Mouse (Mus musculus) naive thymus-derived CD4-positive, alpha-beta T cell, adult 2 months (primary cell): ENCODE measurements around the gene Exoc3.

Source experiments
- DNase-seq: peaks from one replicate; pipeline ENCODE4 v3.0.0-alpha.2; 2011; ENCODE audit warnings: low read depth

Gene Exoc3

DNA sequence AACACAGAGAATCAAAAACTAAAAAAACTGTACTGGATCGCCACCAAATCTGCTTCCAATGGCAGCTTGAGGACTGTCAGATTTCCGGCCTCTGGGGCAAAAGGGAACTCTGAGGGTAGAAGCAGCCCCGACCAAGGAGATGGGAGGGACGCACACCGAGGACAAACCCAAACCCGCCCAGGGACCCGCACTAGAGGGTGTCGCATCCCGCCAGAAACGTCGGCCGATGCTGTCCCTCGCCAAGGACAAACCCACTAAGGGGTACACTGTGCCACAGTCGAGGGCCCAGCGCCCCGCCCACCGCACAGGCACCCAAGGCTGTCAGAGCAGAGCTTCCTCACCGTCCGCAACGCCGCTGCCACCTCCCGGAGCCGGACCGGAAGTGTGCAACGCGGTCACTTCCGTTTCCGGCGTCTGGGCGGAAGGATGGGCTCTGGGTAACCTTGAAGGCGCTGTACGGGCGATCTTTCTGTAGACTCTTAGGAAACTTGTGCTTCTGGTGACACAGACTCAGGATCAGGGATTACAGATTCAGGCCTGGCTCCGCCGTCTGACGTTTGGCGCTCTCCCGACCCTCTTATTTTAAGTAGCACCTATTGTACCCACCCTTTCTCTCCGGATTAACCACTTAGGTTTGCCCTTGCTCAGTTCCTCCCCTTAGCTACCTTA lies at the start of gene Exoc3:
Gene Exoc3, minus strand, starts transcription at position 416 of the 669 bp plus-strand sequence.
- peak; percentile 89 for DNase-seq

DNA sequence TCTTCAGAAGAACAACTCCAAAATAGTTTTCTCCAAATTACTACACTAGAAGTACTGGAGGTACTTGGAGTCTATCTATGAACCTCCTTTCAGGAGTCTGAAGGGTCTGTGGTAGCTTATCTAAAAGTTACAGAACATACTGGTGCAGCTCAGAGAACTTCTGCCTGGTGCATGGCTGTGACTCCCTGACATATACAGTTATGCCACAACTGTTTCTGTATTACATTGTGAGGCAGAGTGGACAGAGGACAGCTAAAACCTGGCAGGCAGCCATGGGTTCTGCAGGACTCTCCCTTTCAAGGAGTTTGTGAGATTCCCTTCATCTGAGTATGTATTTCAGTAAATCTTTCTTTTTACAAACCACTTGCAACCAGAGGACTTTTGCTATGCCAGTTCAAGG lies 38.0 kb upstream of the Exoc3 start:
- no peak for DNase-seq

DNA sequence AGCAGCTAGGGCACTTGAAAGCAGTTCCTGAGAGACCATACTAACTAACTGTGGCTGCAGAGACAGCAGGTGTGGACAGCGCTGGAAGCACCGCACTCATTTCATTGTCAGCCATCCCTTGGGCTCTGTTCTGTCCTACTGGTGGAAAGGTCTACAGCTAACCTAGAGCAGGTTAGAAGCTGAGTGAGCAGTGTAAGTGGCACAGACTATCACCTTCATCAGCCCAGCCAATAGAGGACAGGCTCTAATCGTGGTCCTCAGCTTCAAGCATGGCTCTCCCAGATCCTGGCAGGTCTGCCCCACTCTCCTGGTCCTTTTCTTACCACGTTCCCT lies 37.3 kb upstream of the Exoc3 start:
- no peak for DNase-seq

DNA sequence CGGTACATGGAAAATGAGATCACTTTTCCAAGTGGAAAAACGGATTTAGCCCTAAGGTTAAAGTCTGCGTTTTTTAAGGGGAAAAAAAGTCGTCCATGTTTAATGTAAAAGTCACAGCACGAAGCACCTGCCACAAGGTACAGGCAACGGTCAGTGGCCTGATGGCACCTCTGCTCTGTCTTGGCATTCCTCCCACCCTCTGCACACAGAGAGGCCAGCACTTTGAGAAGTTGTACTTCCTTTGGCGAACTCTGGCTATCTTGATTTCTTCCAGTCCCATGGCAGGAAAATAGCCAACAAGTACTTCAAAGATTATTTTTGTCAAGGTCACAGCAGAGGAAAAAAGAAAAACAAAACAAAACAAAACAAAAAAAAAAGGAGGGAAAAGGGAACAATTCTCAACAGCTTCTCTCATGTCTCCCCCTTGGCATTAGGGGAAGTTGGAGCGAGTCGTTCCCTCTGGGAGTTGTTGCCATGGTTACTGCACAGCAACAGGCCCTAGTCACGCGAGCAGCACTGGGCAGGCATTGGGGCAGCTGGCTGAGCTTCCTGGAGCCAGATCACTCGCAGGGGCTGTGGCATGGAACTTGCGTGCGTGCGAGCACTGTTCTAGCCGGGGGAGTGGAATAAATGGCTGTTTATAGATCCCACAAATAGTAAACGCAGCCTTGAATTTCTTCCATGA lies 36.8 kb upstream of the Exoc3 start:
- no peak for DNase-seq

DNA sequence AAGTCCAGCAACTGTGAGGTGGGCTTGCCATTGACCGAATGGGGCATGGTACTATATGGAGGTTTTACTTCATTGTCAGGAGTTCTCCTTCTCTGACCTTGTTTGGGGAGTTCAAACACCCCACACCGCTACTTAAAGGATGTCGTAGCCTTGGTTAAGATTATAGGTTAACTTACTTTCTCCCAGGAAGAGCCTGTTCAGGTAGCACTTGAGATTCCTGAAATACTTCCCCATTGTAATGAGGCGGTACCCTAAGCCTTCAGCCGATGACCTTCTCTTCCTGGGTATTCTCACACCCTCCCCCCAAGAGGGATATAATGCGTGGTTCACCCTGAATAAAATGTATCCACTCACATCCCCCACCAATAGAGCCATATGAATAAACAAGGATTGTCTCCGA lies 29.0 kb upstream of the Exoc3 start:
- no peak for DNase-seq

DNA sequence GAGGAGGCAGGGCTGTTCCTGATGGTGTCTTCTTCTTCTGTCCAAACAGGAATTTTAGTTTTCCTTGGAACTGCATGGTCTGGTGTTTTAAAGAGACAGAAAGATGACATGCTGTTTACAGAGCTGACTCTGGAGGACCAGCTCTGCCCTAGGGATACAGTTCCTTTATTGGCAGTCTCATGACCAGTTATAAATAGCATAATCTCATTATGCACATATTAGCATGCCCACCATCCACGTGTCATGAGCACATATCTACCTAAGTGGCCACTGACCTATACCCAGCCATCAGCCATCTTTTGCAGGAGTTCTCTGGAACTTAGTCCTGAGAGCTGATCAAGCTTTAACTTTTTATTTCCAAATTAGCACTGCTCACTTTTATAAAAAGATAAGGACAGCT lies 12.1 kb upstream of the Exoc3 start:
- no peak for DNase-seq

DNA sequence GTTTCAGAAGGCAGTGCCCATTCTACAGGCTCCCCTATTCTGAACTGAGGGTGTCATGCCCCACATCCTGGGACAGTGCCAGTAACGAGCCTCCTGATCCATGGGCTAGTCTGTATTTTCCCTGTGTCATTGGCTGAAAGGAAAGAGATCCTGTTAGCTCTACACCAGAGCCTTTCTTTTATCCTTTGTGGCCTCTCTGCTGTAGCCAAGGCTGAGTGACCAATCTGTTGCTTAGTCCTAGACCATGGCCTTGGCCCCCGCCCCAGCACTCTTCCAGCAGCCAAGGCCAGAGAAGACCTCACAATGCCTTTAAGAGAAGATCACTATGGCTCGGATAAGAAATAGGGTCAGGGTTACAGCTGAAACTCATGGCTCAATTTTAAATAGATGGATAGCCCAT lies 9.9 kb upstream of the Exoc3 start:
- DNase-seq = no peak

DNA sequence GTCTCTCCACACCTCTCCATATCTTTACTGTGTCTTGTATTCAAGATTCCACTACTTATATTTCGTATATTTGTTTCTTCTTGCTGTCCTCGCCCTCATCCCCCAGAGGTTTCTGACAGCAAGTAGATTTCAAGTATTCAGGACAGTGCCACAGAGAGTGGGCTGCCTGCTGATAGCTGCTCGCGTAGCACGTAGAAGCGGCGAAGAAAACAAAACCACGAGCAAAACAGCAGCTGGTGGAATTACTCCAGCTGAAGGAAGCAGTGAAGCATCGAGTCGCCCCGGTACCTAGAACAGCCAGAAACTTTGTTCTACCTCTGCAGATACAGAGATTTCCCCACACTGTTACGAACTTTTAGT lies 434 bp upstream of the Exoc3 start:
- no peak for DNase-seq

DNA sequence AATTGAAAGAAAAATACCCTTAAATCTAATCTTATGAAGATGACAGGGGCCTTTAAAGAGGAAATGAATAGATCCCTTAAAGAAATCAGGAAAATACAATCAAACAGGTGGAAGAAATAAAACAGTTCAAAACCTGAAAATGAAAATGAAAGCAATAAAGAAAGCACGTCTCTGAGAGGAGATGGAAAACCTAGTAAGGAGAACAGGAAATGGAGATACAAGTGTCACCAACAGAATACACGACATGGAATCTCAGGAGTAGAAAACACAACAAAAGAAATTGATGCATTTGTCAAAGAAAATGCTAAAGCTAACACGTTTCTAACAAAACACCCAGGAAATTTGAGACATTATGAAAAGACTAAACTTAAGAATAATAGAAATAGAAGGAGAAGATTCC lies 12.1 kb downstream of the Exoc3 start:
- DNase-seq = no peak

DNA sequence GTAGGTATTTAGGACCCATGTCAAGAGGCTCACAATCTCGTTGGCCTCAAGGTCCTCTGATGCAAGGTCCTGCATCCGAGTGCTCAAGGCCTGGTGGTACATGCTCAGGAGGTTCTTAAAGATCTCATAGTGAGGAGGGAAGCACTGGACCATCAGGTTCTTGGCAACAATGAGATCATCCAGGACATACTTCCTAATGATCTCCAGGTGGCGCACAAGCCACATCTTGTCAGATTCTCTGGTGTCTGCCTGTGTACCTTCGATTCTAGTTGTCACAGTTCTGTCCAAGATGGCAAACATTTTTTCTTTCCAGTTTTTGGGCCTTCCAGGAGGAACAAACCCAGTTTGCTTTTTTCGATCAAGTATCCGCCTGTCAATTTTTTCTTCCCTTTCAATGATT lies 15.9 kb downstream of the Exoc3 start:
- DNase-seq = peak; percentile 18

DNA sequence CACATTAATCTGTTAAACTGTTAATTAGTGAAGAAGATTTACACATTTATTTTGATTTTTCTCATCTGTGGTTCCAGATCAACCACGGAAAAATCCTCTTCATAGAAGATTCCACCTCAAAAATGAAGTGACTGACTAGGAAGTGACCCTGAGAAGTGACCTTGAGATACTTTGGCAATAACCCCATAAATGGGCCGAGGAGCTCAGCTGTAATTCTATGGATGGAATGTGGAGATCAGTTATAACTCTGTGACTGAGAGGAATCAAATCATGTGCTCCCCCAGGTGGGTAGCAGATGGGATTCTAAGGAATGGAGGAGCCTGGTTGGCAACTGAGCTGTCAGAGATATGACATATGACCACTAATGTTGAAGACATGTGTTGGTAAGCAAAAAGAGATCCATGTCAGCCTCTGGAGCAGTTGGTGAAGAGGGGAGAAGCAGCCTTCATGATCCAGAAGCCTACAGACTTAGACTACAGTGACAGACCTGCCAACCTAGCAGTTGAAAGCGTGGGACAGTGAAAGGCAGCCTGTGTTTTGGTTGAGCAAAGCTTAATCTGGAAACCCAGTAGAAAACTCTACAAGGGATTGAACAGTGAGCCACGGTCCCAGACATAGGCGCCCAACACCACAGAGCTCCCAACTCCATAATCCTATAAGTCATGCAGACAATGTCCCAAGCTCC lies 25.4 kb downstream of the Exoc3 start:
- DNase-seq = no peak

DNA sequence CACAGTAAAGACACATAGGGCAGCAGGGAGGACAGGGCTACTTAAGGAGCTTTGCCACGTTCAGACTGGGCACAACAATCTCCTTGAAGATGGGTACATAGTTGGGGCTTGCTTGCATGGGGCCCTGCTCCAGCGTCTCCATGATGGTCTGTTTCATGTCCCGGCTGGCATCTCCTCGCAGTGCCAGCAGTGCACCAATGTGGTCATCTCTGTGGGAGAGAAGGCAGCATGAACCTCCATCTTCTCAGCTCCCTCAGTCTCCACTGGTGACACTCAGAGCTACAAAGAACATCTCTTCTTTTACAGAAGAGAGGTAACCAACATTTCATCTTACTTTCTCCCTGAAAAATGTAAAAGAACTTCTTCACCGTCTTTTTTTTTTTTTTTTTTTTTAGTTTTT lies 36.5 kb downstream of the Exoc3 start:
- no peak for DNase-seq

DNA sequence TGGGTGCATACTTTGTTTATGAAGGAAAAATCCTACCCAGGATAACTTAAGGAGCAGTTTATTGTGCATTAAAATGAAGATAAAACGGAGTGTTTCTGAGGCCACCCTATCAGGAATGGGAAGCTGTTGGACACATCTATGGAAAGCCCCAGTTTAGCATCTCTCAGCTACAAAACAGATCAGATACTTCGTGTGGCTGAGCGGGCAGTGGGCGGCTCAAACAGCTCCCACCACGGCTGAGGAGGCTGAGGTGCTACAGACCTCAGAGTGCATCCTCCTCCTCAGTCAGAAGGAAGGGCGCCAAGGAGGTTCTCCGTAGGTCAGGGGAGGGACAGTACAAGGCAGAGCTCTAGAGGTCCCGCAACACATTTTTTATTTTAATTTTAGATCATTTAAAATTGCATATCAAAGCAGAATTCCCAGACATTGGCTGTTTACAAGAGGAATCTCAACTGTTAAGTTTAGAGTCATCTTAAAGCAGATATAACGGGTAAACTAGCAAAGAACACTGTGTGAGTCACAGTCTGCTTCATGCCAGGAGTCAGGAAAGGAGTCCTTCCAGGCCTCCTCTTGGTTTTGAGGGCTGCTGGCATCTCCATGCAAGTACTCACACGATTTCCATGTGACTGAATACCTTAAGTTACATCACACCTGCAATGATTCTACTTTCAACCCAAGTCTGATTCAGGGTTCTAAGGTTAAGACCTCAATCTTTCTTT lies 38.9 kb downstream of the Exoc3 start:
- DNase-seq = no peak

DNA sequence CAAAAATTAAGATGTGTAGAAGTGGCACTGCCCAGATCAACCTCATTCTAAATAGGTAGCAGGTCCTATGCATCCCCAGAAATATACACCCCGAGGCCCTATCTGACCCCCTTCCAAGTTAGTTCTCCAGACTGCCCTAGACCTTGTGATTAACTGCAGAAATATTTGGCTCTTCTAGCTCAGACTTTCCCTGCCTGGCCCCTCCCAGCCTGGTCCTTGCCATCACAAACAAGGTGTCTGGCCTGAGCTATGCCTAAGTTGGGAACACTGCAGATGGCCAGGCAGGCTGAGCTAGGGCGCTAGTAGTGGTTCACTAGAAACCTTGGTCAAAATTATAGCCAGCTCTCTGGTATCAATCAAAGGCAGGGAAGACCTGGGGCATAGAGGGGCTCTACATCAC lies 41.0 kb downstream of the Exoc3 start:
- no peak for DNase-seq

DNA sequence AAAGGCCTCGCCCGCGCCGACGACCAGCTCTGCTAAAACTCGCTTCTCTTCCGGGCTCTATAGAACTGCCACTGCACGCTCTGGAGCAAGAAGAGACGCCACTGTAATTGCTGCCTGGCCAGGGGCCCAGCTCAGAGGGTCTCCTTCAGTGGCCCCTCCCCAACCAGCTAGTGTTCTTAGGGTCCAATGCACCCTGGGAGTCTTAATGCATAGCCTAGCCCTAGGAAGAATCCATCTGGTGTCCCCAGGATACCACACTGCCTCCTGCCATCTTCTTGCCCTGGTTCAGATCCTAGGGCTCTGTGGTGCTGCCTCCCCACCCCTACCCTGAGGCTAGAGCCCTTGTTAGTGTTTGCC lies 41.5 kb downstream of the Exoc3 start:
- DNase-seq = no peak

DNA sequence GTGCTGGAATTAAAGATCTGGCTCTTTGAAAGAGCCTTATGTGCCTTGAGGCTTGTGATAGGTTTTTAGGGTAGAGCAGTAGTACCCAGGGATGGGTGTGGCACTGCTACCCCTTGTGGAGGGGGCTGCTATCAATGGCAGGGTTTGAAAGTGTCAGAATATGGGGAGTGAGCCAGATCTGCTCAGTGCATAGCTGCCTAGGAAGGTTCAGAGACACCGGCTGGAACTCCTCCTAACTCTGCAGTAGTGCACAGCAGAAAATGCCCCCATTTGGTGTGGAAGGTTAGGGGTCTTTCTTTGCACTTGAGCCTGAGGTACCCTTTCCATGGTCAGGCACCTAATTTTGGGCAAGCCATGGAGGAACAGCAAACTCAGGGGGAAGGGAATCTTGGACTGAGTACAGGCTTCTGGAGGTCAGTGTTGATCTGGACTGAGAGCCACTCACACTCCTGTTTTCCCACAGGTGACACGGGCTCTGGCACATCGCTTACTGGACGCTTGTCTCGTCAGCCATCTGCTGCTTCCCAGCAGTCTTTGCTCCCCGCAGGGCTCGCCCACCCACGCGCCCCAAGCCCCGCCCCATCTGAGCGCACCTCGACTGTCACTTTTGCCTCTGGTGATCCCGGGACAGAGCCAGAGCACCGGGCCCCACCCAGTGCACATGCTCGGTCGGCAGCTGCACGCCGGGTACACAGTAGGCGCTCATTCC lies 42.0 kb downstream of the Exoc3 start:
- peak; percentile 58 for DNase-seq

DNA sequence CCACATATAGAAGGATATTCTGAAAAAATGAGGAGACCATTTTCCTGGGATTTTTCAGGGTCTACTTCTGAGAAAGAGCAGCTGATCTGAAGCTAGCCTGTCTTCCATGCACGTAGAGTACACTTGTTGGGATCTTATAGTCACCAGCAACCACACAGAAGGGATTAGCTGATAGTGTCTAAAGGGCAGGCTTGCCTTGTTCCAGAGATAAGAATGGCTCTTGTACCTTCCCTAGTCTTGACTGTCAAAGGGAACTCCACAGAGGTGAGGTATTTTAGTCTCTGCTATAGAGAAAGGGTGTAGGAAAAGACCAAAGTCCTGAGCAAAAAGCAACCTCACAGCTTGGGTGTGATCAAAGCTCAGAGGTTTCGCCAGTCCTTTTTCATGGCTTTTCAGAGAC lies 61.2 kb downstream of the Exoc3 start:
- DNase-seq = no peak

DNA sequence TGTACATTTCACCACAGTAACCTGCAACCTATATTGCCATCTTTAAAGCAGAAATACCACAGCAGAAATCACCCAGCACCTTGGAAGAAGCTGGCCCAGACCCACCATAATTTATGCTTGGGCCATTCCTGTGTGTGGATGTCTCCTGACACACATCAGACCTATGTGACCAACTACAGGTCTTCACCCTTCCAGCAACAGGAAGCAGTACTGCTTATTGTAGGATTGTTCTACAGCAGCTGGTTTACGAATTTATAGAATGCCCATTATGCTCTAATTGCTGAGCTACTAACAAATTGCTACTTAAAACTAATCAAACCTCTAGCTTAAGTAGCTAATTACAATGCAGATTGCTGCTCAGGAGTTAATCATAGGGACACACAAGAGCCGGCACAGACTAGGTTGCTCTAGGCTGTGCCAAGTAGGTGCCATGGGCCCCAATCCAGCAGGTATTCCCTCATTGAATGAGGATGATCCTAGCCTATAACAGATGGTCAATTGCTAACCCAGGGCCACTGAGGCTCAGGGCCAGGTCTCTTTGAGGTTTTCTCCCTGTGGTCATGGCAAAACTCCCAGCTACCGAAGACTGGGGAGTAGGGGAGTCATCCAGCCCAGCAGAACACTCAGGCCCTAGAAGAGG lies 62.4 kb downstream of the Exoc3 start:
- DNase-seq = no peak

DNA sequence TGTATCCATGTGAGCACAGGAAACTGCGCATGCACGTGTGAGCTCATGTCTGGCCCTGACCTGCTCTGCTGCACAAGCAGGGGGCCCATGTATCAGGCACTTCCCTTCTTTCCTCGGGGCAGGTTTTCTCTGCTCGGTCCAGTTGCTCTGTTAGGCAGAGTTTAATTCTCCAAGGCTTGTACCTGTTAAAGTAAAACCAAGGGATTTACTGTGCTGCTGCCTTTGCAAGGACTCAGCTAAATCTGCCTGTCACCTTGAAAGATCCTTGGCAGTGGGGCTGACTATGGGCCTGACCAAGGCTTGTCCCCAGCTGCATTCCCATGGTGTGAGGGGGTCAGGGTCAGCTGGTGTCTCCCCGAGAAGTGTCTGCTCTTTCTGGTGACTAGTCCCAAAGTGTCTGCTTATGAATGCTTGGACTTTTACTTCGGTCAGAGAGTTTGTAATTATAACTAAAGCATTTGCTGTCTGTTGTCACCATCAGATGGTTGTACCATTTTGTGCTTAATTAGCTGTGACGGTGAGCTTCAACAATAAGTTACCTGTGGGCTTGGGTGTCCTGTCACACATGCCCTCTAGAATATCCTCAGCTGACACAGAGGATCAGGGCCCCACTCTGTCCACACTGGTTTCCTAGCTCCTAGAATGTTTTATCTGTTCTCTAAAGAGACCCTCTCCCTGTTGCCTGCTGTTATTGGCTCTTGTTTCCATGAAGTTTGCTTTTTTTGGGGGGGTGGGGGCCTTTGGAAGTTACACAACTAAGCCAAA lies 64.2 kb downstream of the Exoc3 start:
- DNase-seq = no peak

DNA sequence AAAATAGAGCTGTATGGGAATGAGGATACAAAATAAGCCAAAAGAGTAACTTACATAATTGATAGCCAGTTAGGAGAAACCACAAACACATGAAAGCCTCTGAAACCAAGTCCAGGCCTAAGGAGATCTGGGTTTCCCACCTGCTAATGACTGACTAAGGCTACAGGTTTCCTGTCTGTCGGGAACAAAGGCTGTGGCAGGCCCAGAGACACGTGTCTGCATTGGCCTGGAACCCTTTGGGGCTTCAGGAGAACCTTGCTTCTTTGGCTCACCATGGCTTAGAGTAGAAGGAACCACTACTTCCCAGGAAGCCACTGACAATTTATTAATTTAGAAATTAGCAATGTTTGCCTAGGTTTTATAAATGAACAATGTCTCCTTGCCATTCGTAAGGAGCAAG lies 65.2 kb downstream of the Exoc3 start:
- no peak for DNase-seq

DNA sequence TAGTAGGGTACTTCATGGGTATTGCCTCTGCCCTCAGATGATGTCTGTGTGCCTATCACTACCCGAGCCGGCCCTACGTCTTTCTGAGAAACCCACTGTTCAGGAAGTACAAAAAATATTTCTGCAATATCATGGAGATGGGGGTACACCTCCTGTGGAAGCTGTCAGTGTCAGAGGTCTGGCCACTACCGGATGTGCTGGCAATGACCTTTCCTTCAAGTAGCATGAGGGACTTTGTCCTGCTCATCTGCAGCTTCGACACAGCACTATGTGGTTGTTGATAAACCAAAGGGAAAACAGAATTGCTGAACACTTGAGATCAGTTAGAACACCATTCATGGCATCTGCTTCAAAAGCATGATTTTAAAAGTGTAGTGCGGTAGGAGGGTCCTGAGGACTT lies 67.7 kb downstream of the Exoc3 start:
- no peak for DNase-seq
